Mouse (Mus musculus): ENCODE measurements around the gene Kcnk4.
"Not testable (repeated sequence)": the region's sequence is repeated elsewhere in the genome, so short reads cannot be mapped to it uniquely, and the experiment has no call there.

The Kcnk4 gene

GRCm38 (mm10) chr19:6918321-6918720, 16.0 kb downstream of the Kcnk4 start:
- in situ Hi-C loops (cut with MboI, MseI) = no loop called here

- in situ Hi-C loops (cut with MboI, MseI) = no loop called here
Observed at GRCm38 (mm10) chr19:6916496-6916895, 17.8 kb downstream of the Kcnk4 start.

- in situ Hi-C loops (cut with MboI, MseI) = no loop called here
Observed at GRCm38 (mm10) chr19:6915276-6915675, 19.0 kb downstream of the Kcnk4 start.

GRCm38 (mm10) chr19:6914540-6914939, 19.8 kb downstream of the Kcnk4 start:
- in situ Hi-C loops (cut with MboI, MseI) = no loop called here

- in situ Hi-C loops (cut with MboI, MseI) = no loop called here
Observed at GRCm38 (mm10) chr19:6913991-6914390, 20.3 kb downstream of the Kcnk4 start.

GRCm38 (mm10) chr19:6913036-6913435, 21.3 kb downstream of the Kcnk4 start:
- in situ Hi-C loops (cut with MboI, MseI) = no loop called here

- in situ Hi-C loops (cut with MboI, MseI) = no loop called here
Observed at GRCm38 (mm10) chr19:6912205-6912970, 21.9 kb downstream of the Kcnk4 start.

- in situ Hi-C loops (cut with MboI, MseI) = no loop called here
Observed at GRCm38 (mm10) chr19:6911101-6912074, 22.9 kb downstream of the Kcnk4 start.

- in situ Hi-C loops (cut with MboI, MseI) = not testable (repeated sequence)
Observed at GRCm38 (mm10) chr19:6910306-6910705, 24.0 kb downstream of the Kcnk4 start.

- in situ Hi-C loops (cut with MboI, MseI) = no loop called here
Observed at GRCm38 (mm10) chr19:6909507-6910289, 24.6 kb downstream of the Kcnk4 start, which contains the start of the genes Trmt112 and Prdx5. Gene Trmt112, plus strand, starts transcription at chr19:6909698. Gene Prdx5, minus strand, starts transcription at chr19:6910106.

- in situ Hi-C loops (cut with MboI, MseI) = no loop called here
Observed at GRCm38 (mm10) chr19:6909021-6909420, 25.3 kb downstream of the Kcnk4 start.

- in situ Hi-C loops (cut with MboI, MseI) = no loop called here
Observed at GRCm38 (mm10) chr19:6907811-6908540, 26.3 kb downstream of the Kcnk4 start.

GRCm38 (mm10) chr19:6907094-6907493, 27.2 kb downstream of the Kcnk4 start:
- in situ Hi-C loops (cut with MboI, MseI) = no loop called here

GRCm38 (mm10) chr19:6906199-6906598, 28.1 kb downstream of the Kcnk4 start:
- in situ Hi-C loops (cut with MboI, MseI) = no loop called here

- in situ Hi-C loops (cut with MboI, MseI) = no loop called here
Observed at GRCm38 (mm10) chr19:6905498-6906159, 28.7 kb downstream of the Kcnk4 start.

- in situ Hi-C loops (cut with MboI, MseI) = loop anchor here (5.0 kb wide), 1 partner anchor 48 kb away; the partner anchor contains the start of gene Ccdc88b
Observed at GRCm38 (mm10) chr19:6904846-6905245, 29.5 kb downstream of the Kcnk4 start.

- in situ Hi-C loops (cut with MboI, MseI) = loop anchor here (5.0 kb wide), 1 partner anchor 46 kb away; the partner anchor contains the start of gene Ccdc88b
Observed at GRCm38 (mm10) chr19:6903031-6903430, 31.3 kb downstream of the Kcnk4 start.

GRCm38 (mm10) chr19:6899641-6900040, 34.7 kb downstream of the Kcnk4 start:
- in situ Hi-C loops (cut with MboI, MseI) = loop anchor here (5.0 kb wide), 1 partner anchor 42 kb away; the partner anchor contains the start of gene Ccdc88b

- in situ Hi-C loops (cut with MboI, MseI) = not testable (repeated sequence)
Observed at GRCm38 (mm10) chr19:6895608-6896305, 38.6 kb downstream of the Kcnk4 start.

All from T-helper 1 cell (primary cell).